Mouse (Mus musculus): ENCODE data around the gene Kansl2. TPM values are rescaled to one million over a fixed set of nuclear protein-coding genes. Genes with fewer than 3 reads are reported as not detected.

Gene Kansl2
- polyA plus RNA-seq, 1 experiment from 2014 or later = 101 TPM

DNA sequence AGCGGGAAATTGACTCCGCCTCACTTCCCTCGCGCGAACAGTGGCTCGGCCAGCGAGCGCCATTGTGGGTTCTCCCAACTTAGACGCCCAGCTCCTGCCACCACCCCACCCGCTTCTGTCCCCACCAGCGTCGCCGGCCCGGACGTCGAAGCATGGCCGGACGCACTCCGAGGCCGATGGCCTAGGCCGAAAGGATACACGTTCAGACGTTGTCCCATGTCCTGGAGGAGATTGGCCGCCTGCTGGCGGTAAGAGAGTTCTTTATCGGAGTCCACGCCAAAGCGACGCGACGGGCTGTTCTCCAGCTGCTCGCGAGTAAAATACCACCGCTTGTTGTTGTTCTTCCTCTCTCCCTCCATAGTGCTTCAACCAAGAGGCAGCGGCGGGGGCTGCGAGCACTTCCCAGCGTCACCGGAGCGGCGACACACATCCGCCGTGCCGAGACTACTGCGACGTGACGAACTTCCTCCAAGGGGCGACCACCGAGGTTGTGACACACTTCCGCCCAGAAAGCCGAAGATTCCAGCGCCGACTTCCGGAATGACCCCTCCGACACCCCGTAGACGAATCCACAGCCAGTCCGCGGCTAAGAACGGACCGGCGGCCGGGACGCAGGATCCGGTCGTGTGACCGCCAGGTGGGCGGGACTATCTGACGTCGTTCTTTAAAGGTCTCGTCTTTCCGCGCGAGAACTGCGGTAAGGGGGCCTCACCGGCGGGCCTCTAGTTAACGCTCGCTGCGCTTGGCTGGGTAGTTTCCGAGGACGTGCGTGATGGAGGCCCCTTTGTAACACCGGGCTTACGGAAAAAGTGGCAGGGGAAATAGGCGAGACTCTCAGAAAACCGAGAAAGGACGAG is 33.4 kb upstream of the Kansl2 start:
- H3K9ac ChIP-seq = peak overlapping the region; percentile 89
- H3K4me3 ChIP-seq = peak overlapping the region; percentile 93
- H3K9me3 ChIP-seq = no peaks in the 10 kb centered on the region
- H3K36me3 ChIP-seq = peaks cover 14% of the 10 kb centered on the region
- peak overlapping the region; percentile 98 for H3K27ac ChIP-seq
- peak overlapping the region; percentile 67 for H3K4me2 ChIP-seq
- ATAC-seq (ENCODE audit: insufficient number of reproducible peaks, low FRiP score, low TSS enrichment, low read depth) = peak; percentile 96
- WGBS = under 1% methylated on average over 88 of the region's 88 CpGs
- H3K27me3 ChIP-seq = no peaks in the 10 kb centered on the region
- peaks cover 26% of the 10 kb centered on the region for H3K4me1 ChIP-seq

DNA sequence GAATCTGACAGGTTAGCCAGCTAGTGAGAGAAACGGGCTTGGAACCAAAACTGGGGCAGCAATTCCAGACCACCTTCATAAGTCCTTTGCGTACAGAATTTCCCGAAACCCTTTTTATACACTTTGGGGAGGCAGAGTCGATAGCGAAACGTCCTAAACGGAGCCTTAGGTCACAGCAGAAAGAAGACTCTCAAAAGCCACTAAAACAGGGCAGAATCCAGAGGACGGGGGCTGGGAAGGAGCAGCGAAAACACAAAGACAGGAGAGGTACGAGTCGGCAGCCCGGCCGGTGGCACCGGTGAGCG is 32.9 kb upstream of the Kansl2 start:
- Histone ChIP-seq H3K27ac (peak overlapping the region; percentile 98), H3K4me3 (peak overlapping the region; percentile 93), H3K4me1 (peaks cover 26% of the 10 kb centered on the region), H3K4me2 (peak overlapping the region; percentile 67), H3K9ac (peak overlapping the region; percentile 89), H3K27me3 (no peaks in the 10 kb centered on the region), H3K36me3 (peaks cover 14% of the 10 kb centered on the region), H3K9me3 (no peaks in the 10 kb centered on the region)
- ATAC-seq (ENCODE audit: insufficient number of reproducible peaks, low FRiP score, low TSS enrichment, low read depth) = no peak
- WGBS = under 1% methylated on average over 15 of the region's 15 CpGs

DNA sequence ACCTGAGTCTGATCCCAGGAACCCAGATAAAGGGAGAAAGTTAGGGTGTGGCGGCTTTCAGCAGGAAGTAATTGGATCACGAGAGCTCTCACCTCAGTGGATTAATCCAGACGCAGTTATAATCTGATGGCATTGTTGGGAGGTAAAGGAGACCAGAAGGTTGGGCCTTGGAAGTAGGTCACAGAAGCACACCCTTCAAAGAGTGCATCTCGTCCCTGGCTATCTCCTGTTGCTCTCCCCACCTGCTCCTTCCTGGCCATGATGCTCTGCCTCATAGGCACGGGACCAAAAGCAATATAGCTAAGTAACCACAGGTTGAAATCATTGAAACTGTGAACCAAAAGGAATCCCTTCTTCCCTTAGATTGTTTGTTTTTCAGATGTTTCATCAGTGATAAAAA is 23.1 kb upstream of the Kansl2 start:
- Histone ChIP-seq H3K9me3 (no peaks in the 10 kb centered on the region), H3K4me3 (no peak overlapping the region), H3K4me1 (no peaks in the 10 kb centered on the region), H3K27ac (no peak overlapping the region), H3K4me2 (no peak overlapping the region), H3K27me3 (no peaks in the 10 kb centered on the region), H3K9ac (no peak overlapping the region), H3K36me3 (peaks cover 55% of the 10 kb centered on the region)
- ATAC-seq (ENCODE audit: insufficient number of reproducible peaks, low FRiP score, low TSS enrichment, low read depth) = no peak
- 90% methylated on average over 5 of the region's 5 CpGs for WGBS

DNA sequence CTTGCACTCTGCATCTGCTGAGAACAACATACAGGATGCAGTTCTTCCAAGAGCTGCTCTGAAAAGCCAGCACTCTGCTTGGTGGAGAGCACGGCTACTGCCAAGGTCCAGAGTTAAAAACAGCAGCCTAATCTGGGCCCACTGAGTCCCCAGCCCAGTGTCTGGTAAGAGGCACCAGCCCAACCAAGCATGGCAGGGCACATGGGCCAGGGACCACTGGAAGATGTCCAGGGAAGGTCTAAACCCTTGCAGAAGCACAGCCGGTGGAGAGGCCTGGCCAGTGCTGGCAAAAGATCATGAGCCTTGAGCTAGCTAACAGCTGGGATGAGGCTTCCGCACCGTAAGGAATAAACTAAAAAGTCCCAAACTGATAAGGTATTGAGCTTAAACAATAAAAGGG is 21.8 kb upstream of the Kansl2 start:
- no peak overlapping the region for H3K27ac ChIP-seq
- no peaks in the 10 kb centered on the region for H3K9me3 ChIP-seq
- ATAC-seq (ENCODE audit: insufficient number of reproducible peaks, low FRiP score, low TSS enrichment, low read depth) = no peak
- H3K36me3 ChIP-seq = peaks cover 63% of the 10 kb centered on the region
- WGBS = 91% methylated on average over 4 of the region's 4 CpGs
- no peaks in the 10 kb centered on the region for H3K4me1 ChIP-seq
- no peak overlapping the region for H3K4me3 ChIP-seq
- H3K27me3 ChIP-seq = no peaks in the 10 kb centered on the region
- no peak overlapping the region for H3K4me2 ChIP-seq
- 0 out of 2 replicates have a peak overlapping the region, but pooled peaks have one; percentile 1 for H3K9ac ChIP-seq

DNA sequence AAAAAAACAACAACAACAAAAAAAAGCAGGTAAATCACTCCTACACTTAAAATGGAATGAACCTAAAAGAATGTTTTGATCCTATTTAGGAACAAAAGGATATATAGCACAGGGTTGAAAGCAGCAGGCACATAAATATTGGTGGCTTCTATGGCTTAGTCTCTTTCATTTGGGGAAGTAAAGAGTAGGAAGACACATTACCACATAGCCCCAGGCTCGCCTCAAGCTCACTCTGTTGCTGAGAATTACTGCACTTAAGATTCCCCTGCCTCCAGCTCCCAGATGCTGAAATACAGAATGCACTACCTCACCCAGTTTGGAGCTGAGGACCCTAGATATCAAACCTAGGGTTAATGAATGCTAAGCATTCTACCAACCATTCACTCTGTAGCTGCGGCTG is 18.7 kb upstream of the Kansl2 start:
- no peak for ATAC-seq (ENCODE audit: insufficient number of reproducible peaks, low FRiP score, low TSS enrichment, low read depth)
- no peak overlapping the region for H3K4me2 ChIP-seq
- no peak overlapping the region for H3K4me3 ChIP-seq
- H3K9me3 ChIP-seq = no peaks in the 10 kb centered on the region
- H3K36me3 ChIP-seq = peaks cover 68% of the 10 kb centered on the region
- no peaks in the 10 kb centered on the region for H3K27me3 ChIP-seq
- WGBS = 91% methylated on average over 2 of the region's 2 CpGs
- no peak overlapping the region for H3K9ac ChIP-seq
- H3K27ac ChIP-seq = no peak overlapping the region
- H3K4me1 ChIP-seq = no peaks in the 10 kb centered on the region

DNA sequence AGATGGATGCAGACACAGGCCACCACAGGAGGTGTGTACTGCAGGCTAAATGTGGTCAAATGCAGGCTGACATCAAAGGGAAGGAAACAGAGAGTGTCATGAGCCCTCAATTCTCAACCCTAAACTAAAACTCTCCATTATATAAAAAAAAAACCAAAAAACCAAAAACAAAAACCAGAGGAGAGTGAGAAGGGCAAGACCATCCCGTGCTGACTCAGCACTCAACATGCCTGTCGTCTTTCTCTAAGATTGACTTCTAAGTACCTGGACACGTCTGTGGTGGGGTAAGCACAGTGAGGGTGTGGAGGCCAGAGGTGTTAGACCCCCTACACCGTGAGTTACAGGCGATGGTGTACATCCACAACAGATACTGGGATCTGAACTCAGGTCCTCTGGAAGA is 12.8 kb upstream of the Kansl2 start:
- peaks cover 83% of the 10 kb centered on the region for H3K36me3 ChIP-seq
- no peak overlapping the region for H3K27ac ChIP-seq
- no peak for ATAC-seq (ENCODE audit: insufficient number of reproducible peaks, low FRiP score, low TSS enrichment, low read depth)
- no peaks in the 10 kb centered on the region for H3K27me3 ChIP-seq
- H3K4me3 ChIP-seq = no peak overlapping the region
- H3K4me2 ChIP-seq = no peak overlapping the region
- WGBS = 84% methylated on average over 5 of the region's 5 CpGs
- no peaks in the 10 kb centered on the region for H3K9me3 ChIP-seq
- H3K4me1 ChIP-seq = no peaks in the 10 kb centered on the region
- H3K9ac ChIP-seq = no peak overlapping the region

DNA sequence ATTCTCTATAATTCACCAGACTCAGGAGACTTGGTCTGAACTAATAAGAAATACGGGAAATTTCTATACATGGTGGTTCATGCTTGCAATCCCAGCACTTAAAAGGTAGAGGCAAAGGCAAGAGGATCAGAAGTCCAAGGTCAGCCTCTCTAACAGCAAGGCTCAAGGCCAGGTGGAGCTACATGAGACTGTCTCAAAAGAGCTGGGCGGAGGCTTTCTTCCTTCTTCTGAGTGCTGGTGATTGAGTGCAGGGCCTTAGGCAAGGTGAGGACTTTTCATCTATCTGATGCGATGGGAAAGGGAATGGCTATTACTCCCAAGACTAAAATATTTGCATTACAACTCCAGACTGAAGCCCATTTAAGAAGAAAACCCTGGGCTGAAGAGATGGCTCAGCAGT is 11.1 kb upstream of the Kansl2 start:
- Histone ChIP-seq H3K9me3 (no peaks in the 10 kb centered on the region), H3K4me3 (no peak overlapping the region), H3K9ac (no peak overlapping the region), H3K4me1 (no peaks in the 10 kb centered on the region), H3K27ac (no peak overlapping the region), H3K36me3 (peaks cover 73% of the 10 kb centered on the region), H3K27me3 (no peaks in the 10 kb centered on the region), H3K4me2 (no peak overlapping the region)
- WGBS = 87% methylated on average over 3 of the region's 3 CpGs
- ATAC-seq (ENCODE audit: insufficient number of reproducible peaks, low FRiP score, low TSS enrichment, low read depth) = no peak

DNA sequence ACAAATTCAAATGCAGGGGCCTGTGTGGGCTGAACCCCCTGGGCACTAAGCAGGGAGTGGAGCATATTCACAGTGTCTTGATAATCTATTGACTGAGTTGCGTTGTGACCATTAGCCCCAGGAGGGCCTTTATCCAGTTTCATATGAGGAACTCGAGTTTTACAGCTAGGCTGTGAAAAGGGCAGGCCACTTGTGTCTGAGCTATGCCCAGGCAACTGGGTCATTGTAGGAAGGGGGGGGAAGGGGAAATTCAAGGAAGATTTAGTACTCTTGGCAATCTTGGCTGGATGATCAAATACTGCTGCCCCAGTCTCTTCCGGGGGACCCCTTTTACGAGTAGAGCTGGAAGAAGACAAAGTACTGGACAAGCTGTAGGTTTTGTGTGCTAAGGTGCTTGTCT is 9.3 kb upstream of the Kansl2 start:
- no peak for ATAC-seq (ENCODE audit: insufficient number of reproducible peaks, low FRiP score, low TSS enrichment, low read depth)
- peaks cover 71% of the 10 kb centered on the region for H3K36me3 ChIP-seq
- H3K4me1 ChIP-seq = no peaks in the 10 kb centered on the region
- H3K9me3 ChIP-seq = no peaks in the 10 kb centered on the region
- no peak overlapping the region for H3K4me3 ChIP-seq
- H3K9ac ChIP-seq = no peak overlapping the region
- WGBS = 69% methylated on average over 4 of the region's 4 CpGs
- no peaks in the 10 kb centered on the region for H3K27me3 ChIP-seq
- no peak overlapping the region for H3K4me2 ChIP-seq
- H3K27ac ChIP-seq = no peak overlapping the region

DNA sequence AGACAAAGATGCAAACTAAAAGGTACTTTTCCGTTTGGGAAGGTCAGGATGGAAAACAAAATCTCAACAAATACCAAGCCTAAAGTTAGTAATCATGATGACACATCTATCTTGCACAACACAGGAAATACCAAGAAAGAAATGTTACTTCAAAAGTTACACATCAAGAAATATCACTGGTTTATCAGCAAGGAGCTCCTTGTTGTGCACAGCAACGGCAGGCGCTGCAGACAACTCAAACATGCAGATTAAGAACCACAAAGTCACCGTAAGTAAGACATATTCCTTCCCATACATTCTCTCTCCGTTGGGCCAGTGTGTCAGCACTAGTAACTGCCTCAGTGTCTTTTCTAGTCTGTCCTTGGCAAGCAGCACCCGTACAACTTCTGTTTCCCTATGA is 7.0 kb upstream of the Kansl2 start:
- peaks cover 54% of the 10 kb centered on the region for H3K36me3 ChIP-seq
- no peak overlapping the region for H3K4me2 ChIP-seq
- no peak overlapping the region for H3K27ac ChIP-seq
- no peak for ATAC-seq (ENCODE audit: insufficient number of reproducible peaks, low FRiP score, low TSS enrichment, low read depth)
- H3K27me3 ChIP-seq = no peaks in the 10 kb centered on the region
- H3K9me3 ChIP-seq = no peaks in the 10 kb centered on the region
- no peaks in the 10 kb centered on the region for H3K4me1 ChIP-seq
- no peak overlapping the region for H3K9ac ChIP-seq
- 79% methylated on average over 6 of the region's 6 CpGs for WGBS
- H3K4me3 ChIP-seq = no peak overlapping the region

DNA sequence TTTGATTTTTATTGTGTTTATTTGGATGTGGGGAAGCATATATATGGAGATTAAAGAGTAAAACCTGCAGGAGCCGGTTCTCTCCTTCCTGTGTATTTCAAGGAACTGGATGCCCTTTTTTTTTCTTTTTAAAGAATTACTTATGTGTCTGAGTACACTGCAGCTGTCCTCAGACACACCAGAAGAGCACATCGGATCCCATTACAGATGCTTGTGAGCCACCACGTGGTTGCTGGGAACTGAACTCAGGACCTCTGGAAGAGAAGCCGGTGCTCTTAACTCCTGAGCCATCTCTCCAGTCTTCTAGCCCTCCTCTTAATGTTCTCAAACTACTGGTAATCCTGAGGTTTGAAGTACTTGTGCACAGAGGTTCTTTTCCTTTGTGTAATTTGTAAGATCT is 3.9 kb upstream of the Kansl2 start:
- Histone ChIP-seq H3K36me3 (peaks cover 23% of the 10 kb centered on the region), H3K4me3 (no peak overlapping the region)
- ATAC-seq (ENCODE audit: insufficient number of reproducible peaks, low FRiP score, low TSS enrichment, low read depth) = no peak

DNA sequence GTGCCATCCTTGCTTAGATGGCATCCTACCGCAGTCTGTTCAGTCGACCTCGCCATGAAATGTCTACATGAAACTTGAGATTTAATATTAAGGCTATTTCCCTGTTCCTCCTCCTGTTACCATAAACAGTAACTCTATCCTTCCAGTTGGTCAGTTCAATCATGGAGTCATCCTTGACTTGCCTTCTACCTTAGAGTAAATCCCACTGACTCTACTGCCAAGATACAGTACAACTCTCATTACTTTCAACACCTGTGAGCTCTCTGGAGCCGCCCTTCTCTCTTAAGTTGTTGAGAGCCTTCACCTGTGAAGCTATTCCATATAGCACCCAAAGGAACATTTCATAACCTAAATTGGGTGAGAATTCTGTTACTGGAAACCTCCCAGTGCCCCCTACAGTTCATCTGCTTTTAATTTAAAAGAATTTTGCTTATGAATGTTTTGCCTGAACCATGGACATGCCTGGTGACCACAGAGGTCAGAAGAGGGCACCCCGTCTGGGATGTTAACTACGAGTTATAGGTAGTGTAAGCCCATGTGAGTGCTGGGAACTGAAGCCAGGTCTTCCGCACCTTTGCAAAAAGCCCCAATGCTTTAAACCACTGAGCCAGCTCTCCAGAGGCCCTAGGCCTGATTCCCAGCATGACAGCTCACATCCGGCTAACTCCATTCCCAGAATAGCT is 2.9 kb upstream of the Kansl2 start:
- peaks cover 19% of the 10 kb centered on the region for H3K36me3 ChIP-seq
- 76% methylated on average over 8 of the region's 8 CpGs for WGBS
- ATAC-seq (ENCODE audit: insufficient number of reproducible peaks, low FRiP score, low TSS enrichment, low read depth) = no peak

More for the DNA sequence above, 3.9 kb upstream of the Kansl2 start:
- no peaks in the 10 kb centered on the region for H3K27me3 ChIP-seq
- WGBS = 69% methylated on average over 4 of the region's 4 CpGs
- H3K27ac ChIP-seq = no peak overlapping the region
- H3K4me1 ChIP-seq = peaks cover 2% of the 10 kb centered on the region; the same call in 1 of the 2 replicates
- no peak overlapping the region for H3K9ac ChIP-seq
- no peak overlapping the region for H3K4me2 ChIP-seq
- no peaks in the 10 kb centered on the region for H3K9me3 ChIP-seq

DNA sequence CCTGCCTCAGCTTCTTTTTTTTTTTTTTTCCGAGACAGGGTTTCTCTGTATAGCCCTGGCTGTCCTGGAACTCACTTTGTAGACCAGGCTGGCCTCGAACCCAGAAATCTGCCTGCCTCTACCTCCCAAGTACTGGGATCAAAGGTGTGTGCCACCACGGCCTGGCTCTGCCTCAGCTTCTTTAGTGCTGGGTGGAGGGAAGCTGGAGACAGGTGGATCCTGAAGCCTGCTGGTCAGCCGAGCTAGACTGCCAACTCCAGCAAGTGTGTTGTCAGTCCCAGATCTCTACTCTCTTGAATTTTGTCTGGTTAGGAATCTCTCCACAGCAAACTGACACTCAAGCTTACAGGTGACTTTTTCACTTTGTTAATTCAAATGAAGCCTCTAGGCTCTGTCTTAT is 1.9 kb upstream of the Kansl2 start:
- Histone ChIP-seq H3K36me3 (peaks cover 26% of the 10 kb centered on the region), H3K9ac (no peak overlapping the region), H3K4me2 (no peak overlapping the region), H3K27ac (no peak overlapping the region), H3K9me3 (no peaks in the 10 kb centered on the region), H3K4me3 (no peak overlapping the region), H3K4me1 (peaks cover 10% of the 10 kb centered on the region), H3K27me3 (no peaks in the 10 kb centered on the region)
- no peak for ATAC-seq (ENCODE audit: insufficient number of reproducible peaks, low FRiP score, low TSS enrichment, low read depth)
- WGBS = 87% methylated on average over 4 of the region's 4 CpGs

More for the DNA sequence above, 2.9 kb upstream of the Kansl2 start:
- Histone ChIP-seq H3K4me1 (peaks cover 10% of the 10 kb centered on the region), H3K9ac (no peak overlapping the region), H3K27ac (no peak overlapping the region), H3K4me3 (no peak overlapping the region), H3K4me2 (no peak overlapping the region), H3K27me3 (no peaks in the 10 kb centered on the region), H3K9me3 (no peaks in the 10 kb centered on the region)

Measured in limb, embryonic 15.5 days (tissue).